Mouse (Mus musculus): ENCODE data around the gene Cwc15. TPM values are rescaled to one million over a fixed set of nuclear protein-coding genes. Genes with fewer than 3 reads are reported as not detected.

Cwc15 gene
- polyA plus RNA-seq, 1 experiment from 2014 or later, result 178 TPM

DNA sequence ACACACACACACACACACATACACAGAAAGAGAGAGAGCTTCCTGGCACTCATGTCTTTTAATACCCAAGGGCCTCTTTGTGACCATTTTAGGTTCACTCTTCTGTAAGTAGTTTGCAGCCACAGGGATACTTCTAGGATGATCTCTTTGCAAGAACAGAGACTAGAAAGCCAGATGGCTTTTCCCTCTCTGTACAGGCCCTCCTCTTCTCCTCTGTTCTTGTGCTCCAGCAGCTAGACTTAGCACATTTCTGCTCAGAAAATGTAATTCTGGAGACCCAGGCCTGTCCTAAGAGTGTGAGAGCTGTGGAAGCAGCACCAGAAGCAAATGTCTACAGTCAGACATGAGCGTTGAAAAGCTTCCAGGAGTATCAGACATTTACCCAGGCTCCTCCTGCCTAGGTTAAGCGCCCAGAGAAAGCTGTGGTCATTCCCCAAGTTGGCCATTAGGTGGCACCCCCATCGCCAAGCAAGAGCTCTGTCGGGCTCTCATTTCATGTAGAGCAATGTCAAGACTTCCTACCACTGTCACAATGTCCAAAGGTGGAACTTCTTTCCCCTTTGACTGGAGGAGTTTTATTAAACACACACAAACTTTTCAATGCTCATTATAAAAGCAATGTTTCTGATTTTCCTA is 23.1 kb downstream of the Cwc15 start:
- WGBS, result 13% methylated on average over 4 of the region's 4 CpGs
- Histone ChIP-seq H3K4me1 (no peaks in the 10 kb centered on the region), H3K36me3 (replicated peaks) (no peaks in the 10 kb centered on the region), H3K27me3 (ENCODE audit: poor library complexity, severe bottlenecking) (no peaks in the 10 kb centered on the region), H3K9me3 (no peaks in the 10 kb centered on the region), H3K4me3 (no peak overlapping the region), H3K27ac (no peak overlapping the region)
- peak; percentile 51 for DNase-seq (ENCODE audit: extremely low spot score, low spot score)

DNA sequence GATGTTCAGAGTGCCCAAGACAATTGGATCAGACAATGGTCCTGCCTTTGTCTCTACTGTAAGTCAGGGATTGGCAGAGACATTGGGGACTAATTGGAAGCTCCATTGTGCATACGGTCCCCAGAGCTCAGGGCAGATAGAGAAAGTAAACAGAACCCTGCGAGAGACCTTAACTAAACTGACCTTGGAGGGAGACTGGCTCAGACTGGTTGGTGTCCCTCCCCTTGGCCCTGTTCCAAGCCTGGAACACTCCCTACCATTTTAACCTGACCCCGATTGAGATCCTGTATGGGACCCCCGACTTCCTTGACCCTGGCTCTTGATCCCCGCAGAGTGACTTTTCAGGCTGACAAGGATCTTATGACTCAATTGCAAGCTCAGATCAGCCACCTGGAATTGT is 29.6 kb downstream of the Cwc15 start:
- no peak for DNase-seq (ENCODE audit: extremely low spot score, low spot score)
- no peaks in the 10 kb centered on the region for H3K27me3 ChIP-seq (ENCODE audit: poor library complexity, severe bottlenecking)
- H3K36me3 ChIP-seq (replicated peaks), result no peaks in the 10 kb centered on the region
- WGBS, result 89% methylated on average over 5 of the region's 5 CpGs
- peaks cover 11% of the 10 kb centered on the region for H3K4me1 ChIP-seq
- H3K4me3 ChIP-seq, result no peak overlapping the region
- H3K27ac ChIP-seq, result no peak overlapping the region
- H3K9me3 ChIP-seq, result no peaks in the 10 kb centered on the region; the same call in 1 of the 2 replicates

DNA sequence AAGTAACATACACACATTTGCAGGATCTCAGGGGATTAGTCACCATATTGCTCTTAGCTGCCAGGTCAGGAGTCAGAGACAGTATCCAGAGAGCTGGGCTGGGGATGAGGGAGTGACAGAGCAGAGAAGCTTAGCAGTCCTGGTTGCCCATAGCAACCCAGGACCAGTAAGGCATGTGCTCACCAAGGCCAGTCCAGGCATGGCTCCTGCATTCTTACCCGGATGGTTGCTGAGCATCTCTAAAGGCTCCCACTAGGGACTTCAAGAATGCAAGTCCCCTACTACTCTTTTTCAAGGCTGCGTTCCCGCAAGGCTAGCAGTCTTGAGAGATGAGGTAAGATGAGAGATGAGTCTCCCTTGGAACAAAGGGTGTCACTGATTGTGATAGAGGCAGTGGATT is 31.9 kb downstream of the Cwc15 start:
- Histone ChIP-seq H3K4me1 (peaks cover 11% of the 10 kb centered on the region), H3K27me3 (ENCODE audit: poor library complexity, severe bottlenecking) (no peaks in the 10 kb centered on the region), H3K36me3 (replicated peaks) (no peaks in the 10 kb centered on the region), H3K4me3 (no peak overlapping the region), H3K27ac (no peak overlapping the region), H3K9me3 (no peaks in the 10 kb centered on the region; the same call in 1 of the 2 replicates)
- 50% methylated on average over 3 of the region's 3 CpGs for WGBS
- DNase-seq (ENCODE audit: extremely low spot score, low spot score), result peak; percentile 18

DNA sequence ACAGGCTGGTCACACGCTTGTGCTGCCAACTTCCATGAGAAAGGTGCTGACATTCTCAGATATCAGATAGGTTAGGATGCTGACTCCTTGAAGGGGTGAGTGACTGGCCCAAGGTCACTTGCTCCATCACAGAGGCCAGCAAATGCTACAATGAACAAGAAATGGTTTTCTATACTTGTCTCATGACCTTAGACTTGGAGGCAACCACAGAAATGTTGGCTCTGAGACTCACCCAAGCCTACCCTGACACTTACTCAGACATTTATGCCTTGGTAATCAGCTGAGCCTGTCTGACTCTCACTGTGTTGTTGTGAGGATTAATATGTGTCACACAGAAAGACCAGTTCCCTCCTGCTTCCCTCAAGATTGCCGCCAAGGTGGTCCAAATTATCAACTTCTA is 33.2 kb downstream of the Cwc15 start:
- H3K36me3 ChIP-seq (replicated peaks), result peaks cover under 1% of the 10 kb centered on the region; the same call in 1 of the 2 replicates
- H3K4me1 ChIP-seq, result peaks cover 11% of the 10 kb centered on the region
- no peaks in the 10 kb centered on the region; the same call in 1 of the 2 replicates for H3K9me3 ChIP-seq
- H3K4me3 ChIP-seq, result no peak overlapping the region
- H3K27me3 ChIP-seq (ENCODE audit: poor library complexity, severe bottlenecking), result no peaks in the 10 kb centered on the region
- no peak overlapping the region for H3K27ac ChIP-seq
- DNase-seq (ENCODE audit: extremely low spot score, low spot score), result no peak
- WGBS, result 85% methylated on average over 2 of the region's 2 CpGs

DNA sequence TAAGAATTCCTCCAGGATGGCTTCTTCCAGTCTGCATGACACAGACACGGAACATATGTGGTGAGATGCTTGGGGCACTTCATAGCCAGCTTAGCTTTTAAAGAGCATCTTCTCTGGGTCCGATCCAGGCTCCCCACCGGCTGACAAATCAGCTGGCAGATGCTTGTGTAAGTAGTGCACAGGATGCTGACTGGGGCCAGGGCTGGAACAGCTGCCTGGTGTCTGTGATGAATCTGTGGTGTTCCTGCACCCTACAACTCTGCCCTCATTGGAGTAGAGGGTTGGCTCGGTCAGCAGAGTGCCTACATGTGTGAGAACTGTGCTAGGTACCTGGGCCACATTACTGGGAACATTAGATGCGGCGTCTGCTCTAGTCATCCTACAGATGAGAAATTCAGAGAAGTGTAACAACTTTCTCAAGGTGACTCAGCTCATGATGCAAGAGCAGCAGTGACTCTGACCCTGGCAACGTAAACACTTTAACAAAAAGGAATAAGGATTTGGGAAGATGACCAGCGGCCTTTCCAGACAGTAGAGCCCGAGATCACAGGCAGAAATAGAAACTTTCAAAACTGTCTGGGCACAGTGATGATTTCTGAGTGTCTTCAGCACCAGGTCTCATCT is 34.5 kb downstream of the Cwc15 start:
- peaks cover 14% of the 10 kb centered on the region for H3K36me3 ChIP-seq (replicated peaks)
- 89% methylated on average over 9 of the region's 9 CpGs for WGBS
- H3K27ac ChIP-seq, result no peak overlapping the region
- no peaks in the 10 kb centered on the region for H3K27me3 ChIP-seq (ENCODE audit: poor library complexity, severe bottlenecking)
- H3K9me3 ChIP-seq, result no peaks in the 10 kb centered on the region; the same call in 1 of the 2 replicates
- DNase-seq (ENCODE audit: extremely low spot score, low spot score), result no peak
- H3K4me3 ChIP-seq, result no peak overlapping the region
- H3K4me1 ChIP-seq, result peaks cover 11% of the 10 kb centered on the region

DNA sequence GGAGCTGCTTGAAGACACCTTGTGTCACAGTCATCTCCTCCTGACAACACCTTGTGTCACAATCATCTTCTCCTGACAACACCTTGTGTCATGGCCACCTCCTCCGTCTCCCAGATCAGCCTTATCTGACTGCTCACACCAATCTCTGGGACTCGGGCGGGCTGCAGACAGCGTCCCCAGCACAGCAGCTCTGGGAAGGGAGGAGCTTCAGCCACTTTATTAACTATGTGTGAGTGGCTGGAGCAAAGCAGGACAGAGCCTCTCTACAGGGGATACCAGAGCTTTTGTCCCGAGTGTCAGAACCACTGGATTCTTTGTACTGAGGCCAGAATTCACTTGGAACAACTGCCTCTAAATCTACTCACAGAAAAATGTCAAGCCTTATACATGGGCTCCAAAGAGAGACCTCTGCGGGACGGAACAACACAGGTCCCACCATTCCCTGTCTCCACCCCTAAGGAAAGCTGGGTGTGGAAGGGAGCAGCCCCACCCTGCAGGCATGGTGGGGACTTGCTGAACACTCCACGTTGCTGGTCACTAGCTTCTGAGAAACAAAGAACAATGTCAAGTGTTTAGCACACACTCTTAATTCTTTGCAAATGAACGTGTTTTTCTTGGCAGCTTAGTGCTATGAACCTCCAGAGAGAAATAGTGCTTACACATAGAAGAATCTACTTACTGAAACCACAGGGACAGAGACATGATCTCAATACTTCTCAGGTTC is 43.8 kb downstream of the Cwc15 start:
- 75% methylated on average over 9 of the region's 9 CpGs for WGBS
- no peak overlapping the region for H3K4me3 ChIP-seq
- H3K27me3 ChIP-seq (ENCODE audit: poor library complexity, severe bottlenecking), result no peaks in the 10 kb centered on the region
- H3K27ac ChIP-seq, result no peak overlapping the region
- peaks cover 99% of the 10 kb centered on the region for H3K36me3 ChIP-seq (replicated peaks)
- no peaks in the 10 kb centered on the region for H3K9me3 ChIP-seq
- H3K4me1 ChIP-seq, result no peaks in the 10 kb centered on the region
- DNase-seq (ENCODE audit: extremely low spot score, low spot score), result no peak

DNA sequence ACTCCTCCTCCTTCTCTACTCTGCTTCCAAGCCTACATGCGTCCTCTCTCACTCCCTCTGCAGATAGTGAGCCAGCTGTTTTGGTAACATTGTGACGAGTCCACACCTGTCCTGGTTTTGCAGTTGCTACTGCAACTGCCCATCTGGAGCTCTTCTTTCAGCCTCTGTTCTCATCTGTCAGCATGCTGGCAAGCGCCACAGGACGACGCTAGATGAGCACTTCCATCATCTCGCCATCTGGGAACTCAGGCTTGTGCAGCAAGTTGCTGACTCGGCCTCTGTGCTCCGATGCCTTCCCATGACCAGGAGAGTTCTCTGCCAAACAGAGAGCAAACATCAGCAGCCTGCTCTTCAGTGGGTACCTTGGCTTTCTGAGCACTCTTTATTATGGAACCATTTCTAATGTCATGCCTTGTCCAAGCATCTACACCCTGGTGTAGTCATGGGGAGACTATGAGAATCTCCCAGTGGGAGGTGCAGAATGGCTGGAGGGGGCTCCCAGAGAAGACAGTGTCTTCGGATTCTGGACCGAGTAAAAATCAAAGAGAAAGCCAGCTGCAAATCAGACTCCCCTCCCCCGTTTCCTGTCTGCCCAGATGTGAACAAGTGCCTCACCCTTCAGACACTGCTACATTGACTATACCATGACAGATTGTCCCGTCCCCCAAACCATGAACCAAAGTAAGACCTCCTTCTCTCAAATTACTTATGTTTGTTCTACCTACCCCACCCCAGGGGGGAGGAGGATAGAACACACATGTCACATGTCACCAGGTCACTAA is 47.4 kb downstream of the Cwc15 start:
- Histone ChIP-seq H3K36me3 (replicated peaks) (peaks cover 100% of the 10 kb centered on the region), H3K27me3 (ENCODE audit: poor library complexity, severe bottlenecking) (no peaks in the 10 kb centered on the region), H3K4me3 (no peak overlapping the region), H3K9me3 (no peaks in the 10 kb centered on the region), H3K4me1 (no peaks in the 10 kb centered on the region), H3K27ac (no peak overlapping the region)
- WGBS, result 78% methylated on average over 12 of the region's 12 CpGs
- no peak for DNase-seq (ENCODE audit: extremely low spot score, low spot score)

DNA sequence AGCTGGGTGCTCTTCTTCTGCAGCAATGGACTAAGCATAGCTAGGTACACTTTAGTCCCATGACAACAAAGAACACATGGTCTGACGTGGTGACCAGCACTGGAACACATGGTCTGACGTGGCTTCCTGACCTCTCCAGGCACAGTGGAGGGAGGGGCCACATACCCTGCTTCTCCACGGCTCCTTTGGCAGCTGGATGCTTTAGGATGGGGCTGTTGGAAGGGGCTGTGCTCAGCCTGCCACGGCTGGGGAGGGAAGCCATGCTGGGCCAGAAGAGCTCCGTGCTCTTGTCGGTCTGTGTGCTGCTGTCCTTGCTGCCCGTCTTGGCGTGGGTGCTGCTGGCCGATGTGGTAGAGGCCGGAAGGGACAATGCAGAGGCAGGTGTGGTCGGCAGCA is 47.9 kb downstream of the Cwc15 start:
- H3K9me3 ChIP-seq, result no peaks in the 10 kb centered on the region
- 78% methylated on average over 11 of the region's 11 CpGs for WGBS

DNA sequence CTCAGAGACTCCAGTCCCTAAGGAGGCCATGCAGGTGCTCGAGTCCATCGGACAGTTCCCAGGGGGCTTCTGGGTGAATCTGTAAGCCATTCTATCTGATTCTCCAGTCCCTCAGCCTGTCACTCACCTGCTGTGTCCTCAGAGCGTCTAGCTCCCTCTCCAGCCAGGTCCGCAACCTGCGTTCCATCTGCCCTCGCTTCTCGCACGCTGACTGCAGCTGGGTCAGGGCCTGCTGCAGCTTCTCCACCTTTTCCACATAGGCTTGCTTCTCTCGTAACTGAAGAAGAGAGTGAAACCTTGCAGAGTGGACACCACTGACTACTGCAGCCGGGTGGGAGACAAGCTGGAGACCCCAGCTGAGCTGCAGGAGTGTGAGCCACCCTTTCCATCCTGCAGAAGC is 57.9 kb downstream of the Cwc15 start:
- Histone ChIP-seq H3K27ac (no peak overlapping the region), H3K4me1 (0 out of 2 replicates have a peak, but pooled peaks cover 7% of the 10 kb centered on the region), H3K36me3 (replicated peaks) (peaks cover 99% of the 10 kb centered on the region), H3K27me3 (ENCODE audit: poor library complexity, severe bottlenecking) (no peaks in the 10 kb centered on the region), H3K4me3 (no peak overlapping the region), H3K9me3 (no peaks in the 10 kb centered on the region)
- whole genome bisulfite sequencing, result 92% methylated on average over 10 of the region's 10 CpGs
- no peak for DNase-seq (ENCODE audit: extremely low spot score, low spot score)

More for the DNA sequence above, 47.9 kb downstream of the Cwc15 start:
- Histone ChIP-seq H3K4me1 (no peaks in the 10 kb centered on the region), H3K4me3 (no peak overlapping the region), H3K36me3 (replicated peaks) (peaks cover 100% of the 10 kb centered on the region), H3K27me3 (ENCODE audit: poor library complexity, severe bottlenecking) (no peaks in the 10 kb centered on the region), H3K27ac (no peak overlapping the region)
- no peak for DNase-seq (ENCODE audit: extremely low spot score, low spot score)

DNA sequence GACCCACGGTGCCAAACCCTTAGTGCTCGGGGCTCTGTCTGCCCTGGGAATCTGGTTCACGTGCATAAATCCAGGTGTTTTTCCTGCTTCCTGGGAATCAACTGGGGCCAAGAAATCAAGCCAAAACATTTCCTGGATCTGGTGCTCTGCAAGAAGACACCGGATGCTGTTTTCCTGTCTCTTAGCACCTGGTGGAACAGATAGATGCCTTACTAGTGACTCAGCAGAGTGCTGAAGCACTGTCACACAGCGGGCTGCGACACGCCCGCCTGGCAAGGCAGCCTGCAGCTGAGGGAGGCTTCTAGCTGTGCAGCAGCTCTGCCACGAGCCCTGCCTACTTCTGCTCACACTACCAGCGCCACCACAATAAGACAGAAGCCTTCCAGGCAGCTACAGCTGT is 59.0 kb downstream of the Cwc15 start:
- no peaks in the 10 kb centered on the region for H3K9me3 ChIP-seq
- H3K4me3 ChIP-seq, result no peak overlapping the region
- peaks cover 99% of the 10 kb centered on the region for H3K36me3 ChIP-seq (replicated peaks)
- H3K4me1 ChIP-seq, result 0 out of 2 replicates have a peak, but pooled peaks cover 7% of the 10 kb centered on the region
- 86% methylated on average over 10 of the region's 10 CpGs for WGBS
- no peaks in the 10 kb centered on the region for H3K27me3 ChIP-seq (ENCODE audit: poor library complexity, severe bottlenecking)
- DNase-seq (ENCODE audit: extremely low spot score, low spot score), result no peak
- no peak overlapping the region for H3K27ac ChIP-seq

DNA sequence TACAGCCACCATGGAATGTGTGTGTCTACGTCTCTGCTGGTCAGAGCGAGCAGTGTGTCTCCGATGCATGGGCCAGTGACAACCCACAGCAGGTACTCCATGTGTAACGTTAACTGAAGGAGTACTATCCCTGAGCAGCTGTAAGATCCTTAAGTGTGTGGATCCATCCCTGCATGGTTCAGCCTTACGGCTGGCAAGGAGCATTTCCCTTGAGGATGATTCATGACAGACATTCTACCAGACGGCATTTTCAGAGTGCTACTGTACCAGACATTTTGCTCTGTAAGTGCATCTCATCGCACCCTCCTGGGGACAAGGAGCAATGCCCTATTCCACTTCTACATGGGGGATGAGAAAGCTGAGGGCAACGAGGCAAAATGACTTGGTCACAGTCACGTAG is 59.6 kb downstream of the Cwc15 start:
- H3K27me3 ChIP-seq (ENCODE audit: poor library complexity, severe bottlenecking), result no peaks in the 10 kb centered on the region
- no peak overlapping the region for H3K4me3 ChIP-seq
- H3K4me1 ChIP-seq, result 0 out of 2 replicates have a peak, but pooled peaks cover 7% of the 10 kb centered on the region
- 94% methylated on average over 9 of the region's 9 CpGs for WGBS
- H3K27ac ChIP-seq, result no peak overlapping the region
- no peaks in the 10 kb centered on the region for H3K9me3 ChIP-seq
- no peak for DNase-seq (ENCODE audit: extremely low spot score, low spot score)
- peaks cover 99% of the 10 kb centered on the region for H3K36me3 ChIP-seq (replicated peaks)
